Mouse (Mus musculus): Measurements from ENCODE around the gene Vgll1. TPM values are rescaled to one million over a fixed set of nuclear protein-coding genes. Genes with fewer than 3 reads are reported as not detected.

Vgll1 gene
- total and polyA plus RNA-seq, 2 experiments from 2014 or later, result not detected

- no peak for ATAC-seq (ENCODE audit: low FRiP score)
- H3K4me3 ChIP-seq (ENCODE audit: low read depth, low read length), result no peak overlapping the region
- TF ChIP-seq CTCF (IDR thresholded peaks at IDR 0.05), result no peak
Measured at GRCm38 (mm10) chrX:57137627-57138026, 49.7 kb downstream of the Vgll1 start.

GRCm38 (mm10) chrX:57153520-57153919 lies 65.6 kb downstream of the Vgll1 start:
- Histone ChIP-seq H3K9ac (replicated peaks; ENCODE audit: low read length, poor library complexity, severe bottlenecking) (no peak overlapping the region), H3K4me2 (ENCODE audit: low read depth, low read length, poor library complexity, severe bottlenecking) (no peak overlapping the region), H3K4me3 (ENCODE audit: low read depth, low read length) (no peak overlapping the region), H3K27ac (ENCODE audit: low read depth, low read length) (no peak overlapping the region), H3K4me1 (ENCODE audit: insufficient read depth, low read length) (no peaks in the 10 kb centered on the region), H3K9me3 (ENCODE audit: low read length) (no peaks in the 10 kb centered on the region), H3K36me3 (ENCODE audit: insufficient read depth, low read length) (no peaks in the 10 kb centered on the region), H3K27me3 (ENCODE audit: insufficient read depth, low read length) (no peaks in the 10 kb centered on the region)
- DNase-seq (ENCODE audit: low spot score) (no peak), ATAC-seq (ENCODE audit: low FRiP score) (no peak)
- WGBS, result 80% methylated on average over 1 of the region's 1 CpGs
- TF ChIP-seq CTCF (IDR thresholded peaks at IDR 0.05), result no peak

More at GRCm38 (mm10) chrX:57137627-57138026, 49.7 kb downstream of the Vgll1 start:
- no peak for DNase-seq (ENCODE audit: low spot score)
- Histone ChIP-seq H3K9ac (replicated peaks; ENCODE audit: low read length, poor library complexity, severe bottlenecking) (no peak overlapping the region), H3K4me1 (ENCODE audit: insufficient read depth, low read length) (no peaks in the 10 kb centered on the region), H3K27me3 (ENCODE audit: insufficient read depth, low read length) (no peaks in the 10 kb centered on the region), H3K27ac (ENCODE audit: low read depth, low read length) (no peak overlapping the region), H3K36me3 (ENCODE audit: insufficient read depth, low read length) (no peaks in the 10 kb centered on the region), H3K9me3 (ENCODE audit: low read length) (no peaks in the 10 kb centered on the region), H3K4me2 (ENCODE audit: low read depth, low read length, poor library complexity, severe bottlenecking) (no peak overlapping the region)

Other genes starting within 250 kb of the Vgll1 start
- gene Adgrg4, start 217.9 kb upstream of the Vgll1 start, total RNA-seq (2014; rRNA removed), result 0.11 TPM in 1 of 2 replicates, not detected in the other
- not detected in 2 replicates for gene Adgrg4, start 217.9 kb upstream of the Vgll1 start, polyA plus RNA-seq (2015; fragmentation: Nextera tagmentation; extraction: Ambion mirVana)
- 0.11 and 0.42 TPM in 2 replicates for gene Brs3, start 45.0 kb upstream of the Vgll1 start, total RNA-seq (2014; rRNA removed)
- gene Brs3, start 45.0 kb upstream of the Vgll1 start, polyA plus RNA-seq (2015; fragmentation: Nextera tagmentation; extraction: Ambion mirVana), result 0.56 and 0.65 TPM in 2 replicates
- gene Htatsf1, start 34.5 kb upstream of the Vgll1 start, total RNA-seq (2014; rRNA removed), result 40.8 and 43.3 TPM in 2 replicates
- 81.1 and 89.2 TPM in 2 replicates for gene Htatsf1, start 34.5 kb upstream of the Vgll1 start, polyA plus RNA-seq (2015; fragmentation: Nextera tagmentation; extraction: Ambion mirVana)
- gene Cd40lg, start 124.0 kb downstream of the Vgll1 start, total RNA-seq (2014; rRNA removed), result not detected in 2 replicates
- not detected in 2 replicates for gene Cd40lg, start 124.0 kb downstream of the Vgll1 start, polyA plus RNA-seq (2015; fragmentation: Nextera tagmentation; extraction: Ambion mirVana)

Data from midbrain, postnatal 0 days (tissue).